Mouse (Mus musculus): Measurements from ENCODE around the gene Ncaph2.

The Ncaph2 gene

GRCm38 (mm10) chr15:89378831-89379401, 23.4 kb downstream of the Ncaph2 start, which contains the start of gene Odf3b:
Gene Odf3b (minus strand): TSS chr15:89379282.
- no peak for DNase-seq (ENCODE audit: low read depth, low spot score)

GRCm38 (mm10) chr15:89379429-89379828, 23.9 kb downstream of the Ncaph2 start:
- DNase-seq (ENCODE audit: low read depth, low spot score): no peak

DNA sequence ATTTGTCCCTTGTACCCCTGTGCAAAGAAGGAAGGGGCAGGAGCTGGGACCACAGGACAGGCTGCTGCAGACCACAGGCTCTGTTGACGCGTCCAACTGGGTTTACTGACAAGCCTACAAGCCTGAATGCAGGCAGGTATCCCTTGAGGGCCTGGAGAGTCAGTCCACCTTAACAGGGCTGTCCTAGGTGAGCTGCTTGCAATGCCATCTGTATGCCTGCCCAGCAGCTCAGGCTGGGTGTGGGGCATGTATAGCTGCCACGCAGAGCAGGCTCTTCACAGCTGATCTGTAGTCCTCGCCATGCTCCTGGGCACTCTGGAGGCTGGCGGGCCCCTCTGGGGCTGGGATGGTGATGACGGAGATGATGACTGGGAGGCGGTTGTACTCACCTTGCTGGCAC, 29.1 kb downstream of the Ncaph2 start, which contains the start of gene Klhdc7b:
Klhdc7b (plus strand) TSS at position 301 of the 400 bp plus-strand sequence.
- DNase-seq (ENCODE audit: low read depth, low spot score): no peak

- peak; percentile 34 for DNase-seq (ENCODE audit: low read depth, low spot score)
These were observed 31.6 kb downstream of the Ncaph2 start for GRCm38 (mm10) chr15:89387127-89387526.

DNA sequence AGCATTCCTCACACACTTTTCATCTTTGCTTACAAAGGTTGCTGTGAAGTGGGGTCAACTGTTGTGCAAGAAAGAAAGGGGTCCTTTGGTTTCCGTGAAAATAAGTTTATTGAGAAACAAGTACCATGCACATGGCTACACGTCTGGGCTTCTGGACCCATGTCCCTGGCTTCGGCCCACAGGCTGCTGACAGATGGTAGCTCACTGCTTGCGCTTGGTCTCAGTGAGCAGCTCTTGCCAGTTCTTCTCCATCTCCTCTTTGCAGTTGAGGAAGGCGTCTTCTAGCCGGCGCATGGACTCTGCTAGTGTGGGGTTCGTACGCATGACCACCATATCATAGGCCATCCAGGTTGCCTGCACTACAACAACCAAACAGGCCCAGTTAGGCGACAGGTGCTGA, 34.6 kb downstream of the Ncaph2 start:
- DNase-seq (ENCODE audit: low read depth, low spot score): no peak

- no peak for DNase-seq (ENCODE audit: low read depth, low spot score)
These were observed 41.4 kb downstream of the Ncaph2 start for GRCm38 (mm10) chr15:89396883-89397282.

GRCm38 (mm10) chr15:89398146-89398545, 42.6 kb downstream of the Ncaph2 start:
- no peak for DNase-seq (ENCODE audit: low read depth, low spot score)

- DNase-seq (ENCODE audit: low read depth, low spot score): no peak
These were observed 44.2 kb downstream of the Ncaph2 start for GRCm38 (mm10) chr15:89399716-89400115.

GRCm38 (mm10) chr15:89402471-89402870, 47.0 kb downstream of the Ncaph2 start:
- DNase-seq (ENCODE audit: low read depth, low spot score): no peak

DNA sequence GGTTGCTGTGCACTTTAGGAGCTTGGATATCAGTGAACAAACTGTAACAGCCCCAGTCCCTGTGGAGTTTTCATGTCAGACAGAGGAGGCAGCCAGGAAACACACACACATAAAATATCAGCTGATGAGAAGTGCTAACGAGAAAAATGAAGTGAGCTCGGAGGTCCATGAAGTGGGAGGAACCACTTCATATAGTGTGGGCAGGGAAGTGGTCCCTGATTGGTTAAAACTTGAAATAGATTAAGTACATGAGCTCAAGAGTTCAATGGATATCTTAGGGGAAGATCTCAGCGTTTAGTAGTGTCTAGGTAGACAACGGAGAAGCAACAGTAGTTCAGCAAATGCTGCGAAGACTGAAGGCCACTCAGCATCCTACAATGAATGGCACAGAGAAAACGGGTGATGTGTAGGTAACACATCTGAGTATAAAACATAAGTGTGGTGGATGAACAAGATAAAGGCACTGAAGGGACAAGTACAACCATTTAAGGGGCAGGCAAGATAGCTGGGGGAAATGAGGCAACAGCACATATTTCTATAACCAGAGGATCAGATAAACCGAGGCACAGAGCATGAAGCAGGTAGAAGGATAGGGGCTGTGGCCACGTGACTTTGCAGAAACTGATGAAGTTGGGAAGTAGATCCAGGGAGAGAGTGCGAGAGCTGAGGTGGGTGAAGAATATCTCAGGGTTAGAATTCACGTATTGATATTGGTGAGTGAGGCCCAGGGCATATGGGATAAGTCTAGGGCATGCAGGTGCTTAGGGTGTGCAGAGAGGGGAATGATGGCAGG, 49.5 kb downstream of the Ncaph2 start:
- DNase-seq (ENCODE audit: low read depth, low spot score): no peak

- DNase-seq (ENCODE audit: low read depth, low spot score): no peak
These were observed 51.2 kb downstream of the Ncaph2 start for GRCm38 (mm10) chr15:89406691-89407090.

- DNase-seq (ENCODE audit: low read depth, low spot score): no peak
These were observed 54.6 kb downstream of the Ncaph2 start, which contains the start of gene Syce3 for GRCm38 (mm10) chr15:89410118-89410517. Gene Syce3 (minus strand): TSS chr15:89410503.

DNA sequence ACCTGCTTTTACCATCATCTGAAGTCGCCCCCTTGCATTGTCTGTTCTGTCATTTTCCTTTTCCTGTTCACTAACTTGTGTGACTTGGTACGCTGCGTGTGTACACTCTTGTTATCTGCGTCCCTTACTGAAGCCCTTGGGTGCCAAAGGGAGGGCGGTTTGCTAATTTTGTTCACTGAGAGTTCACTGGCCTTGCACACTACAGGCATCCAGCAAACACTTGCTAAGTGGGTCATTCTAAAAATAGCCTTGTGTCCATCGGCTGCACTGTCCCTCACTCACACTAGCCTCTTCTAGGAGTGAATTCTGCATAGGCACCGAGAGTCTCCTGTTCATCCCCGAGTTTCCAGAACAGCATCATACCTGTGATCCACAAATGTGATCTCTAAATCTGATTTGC, 59.8 kb downstream of the Ncaph2 start:
- DNase-seq (ENCODE audit: low read depth, low spot score): no peak

DNA sequence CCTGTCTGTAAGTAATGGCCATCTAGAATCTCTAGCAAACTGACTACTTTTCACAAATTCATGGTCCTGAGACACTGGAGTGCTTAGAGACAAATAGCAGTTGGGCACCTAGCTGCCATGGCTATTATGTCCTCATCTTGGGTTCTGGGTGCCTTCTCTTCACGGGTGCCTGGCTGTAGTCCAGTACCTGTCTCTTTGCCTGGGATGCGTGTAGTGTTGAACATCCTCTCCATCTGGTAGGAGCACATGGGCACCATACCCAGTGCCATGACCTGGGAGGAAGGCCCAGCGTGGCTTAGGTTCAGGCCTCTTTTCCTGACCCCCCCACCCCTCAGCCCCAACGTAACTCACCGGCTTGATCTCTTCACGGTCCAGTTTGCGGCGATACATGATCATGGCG, 66.4 kb downstream of the Ncaph2 start:
- no peak for DNase-seq (ENCODE audit: low read depth, low spot score)
